Mouse (Mus musculus) midbrain, embryonic 11.5 days (tissue): ENCODE measurements at regions not wholly inside any gene's neighbourhood (a gene's known extent, or its start where the extent isn't known, plus 50 kb on each side); places are given as distances from the start of the nearest gene placed in this dataset.
"Not testable (repeated sequence)": the region's sequence is repeated elsewhere in the genome, so short reads cannot be mapped to it uniquely, and the experiment has no call there.

Experiments
- ATAC-seq: fragments of 200-750 bp; cut with Nextera tagmentation; 2 replicates; pipeline ENCODE4 v1.8.0; 2017; ENCODE audit warnings: moderate TSS enrichment, moderate library complexity; ENCODE audit not compliant: low FRiP score
- DNase-seq: peaks from one replicate; pipeline ENCODE4 v3.0.0; 2015; ENCODE audit warnings: low spot score; ENCODE audit errors: missing footprints
- H3K27ac ChIP-seq: fragments of 300-500 bp; sonication (generic); 2 replicates; pipeline ENCODE4 v1.5.1; 2014; ENCODE audit warnings: low read depth, low read length
- H3K27me3 ChIP-seq: fragments of 300-500 bp; sonication (generic); 2 replicates; pipeline ENCODE4 v1.6.1; 2014; ENCODE audit warnings: mild to moderate bottlenecking, low read length, moderate library complexity, mixed read lengths; ENCODE audit not compliant: control insufficient read depth, insufficient read depth
- H3K36me3 ChIP-seq: fragments of 300-500 bp; sonication (generic); 2 replicates; pipeline ENCODE4 v1.6.1; 2014; ENCODE audit warnings: mild to moderate bottlenecking, low read length, moderate library complexity, mixed read lengths; ENCODE audit not compliant: control insufficient read depth, insufficient read depth
- H3K4me1 ChIP-seq: fragments of 300-500 bp; sonication (generic); 2 replicates; pipeline ENCODE4 v1.6.1; 2014; ENCODE audit warnings: low read length; ENCODE audit not compliant: control insufficient read depth, insufficient read depth
- H3K4me2 ChIP-seq: fragments of 300-500 bp; sonication (generic); 2 replicates; pipeline ENCODE4 v1.6.1; 2014; ENCODE audit warnings: mild to moderate bottlenecking, moderate library complexity
- H3K4me3 ChIP-seq: fragments of 300-500 bp; sonication (generic); 2 replicates; pipeline ENCODE4 v1.5.1; 2014; ENCODE audit warnings: low read depth, low read length
- H3K9ac ChIP-seq: fragments of 300-500 bp; sonication (generic); 2 replicates; pipeline ENCODE4 v1.6.1; 2014; ENCODE audit warnings: low read length
- H3K9me3 ChIP-seq: fragments of 300-500 bp; sonication (generic); 2 replicates; pipeline ENCODE4 v1.6.1; 2016; ENCODE audit warnings: low read length; ENCODE audit not compliant: control insufficient read depth
- WGBS: fragments of 180-500 bp; shearing (Covaris S2); extraction: QIAGEN DNeasy Blood & Tissue Kit; methylation state at CpG from one replicate; pipeline ENCODE4 v1.1.7; 2014; 5-methylcytosine and 5-hydroxymethylcytosine counted together

GRCm38 (mm10) chr1:17450715-17451114 is 695.0 kb downstream of the Crisp4 start:
- no peaks in the 10 kb centered on the region for H3K36me3 ChIP-seq
- no peak overlapping the region for H3K4me2 ChIP-seq
- 68% methylated on average over 1 of the region's 1 CpGs for WGBS
- no peak overlapping the region for H3K27ac ChIP-seq
- no peaks in the 10 kb centered on the region for H3K4me1 ChIP-seq
- DNase-seq (no peak), ATAC-seq (no peak)
- H3K9me3 ChIP-seq, result no peaks in the 10 kb centered on the region
- no peak overlapping the region for H3K9ac ChIP-seq
- H3K27me3 ChIP-seq, result no peaks in the 10 kb centered on the region
- H3K4me3 ChIP-seq, result no peak overlapping the region

DNA sequence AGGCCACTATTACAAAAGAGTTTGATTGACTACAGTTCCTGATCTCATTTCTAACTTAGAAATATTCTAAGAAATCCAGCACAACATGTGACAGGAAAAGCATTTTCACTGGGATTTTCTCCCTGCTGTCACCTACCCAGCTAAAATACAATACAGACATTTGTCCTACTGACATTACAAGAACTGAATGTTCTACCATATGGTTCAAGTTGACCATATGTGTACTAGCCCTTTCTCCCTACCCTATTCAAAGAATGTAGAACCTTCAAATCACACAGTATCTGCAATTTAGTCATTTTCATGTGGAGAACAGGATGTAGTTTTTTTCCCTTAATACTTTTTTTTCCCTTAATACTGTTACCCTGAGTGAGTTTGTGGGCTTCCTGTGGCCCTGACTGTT is 695.4 kb downstream of the Crisp4 start:
- no peaks in the 10 kb centered on the region for H3K27me3 ChIP-seq
- DNase-seq (no peak), ATAC-seq (no peak)
- H3K36me3 ChIP-seq, result no peaks in the 10 kb centered on the region
- H3K4me2 ChIP-seq, result no peak overlapping the region
- H3K4me1 ChIP-seq, result no peaks in the 10 kb centered on the region
- H3K9me3 ChIP-seq, result no peaks in the 10 kb centered on the region
- H3K4me3 ChIP-seq, result no peak overlapping the region
- no peak overlapping the region for H3K27ac ChIP-seq
- no peak overlapping the region for H3K9ac ChIP-seq

DNA sequence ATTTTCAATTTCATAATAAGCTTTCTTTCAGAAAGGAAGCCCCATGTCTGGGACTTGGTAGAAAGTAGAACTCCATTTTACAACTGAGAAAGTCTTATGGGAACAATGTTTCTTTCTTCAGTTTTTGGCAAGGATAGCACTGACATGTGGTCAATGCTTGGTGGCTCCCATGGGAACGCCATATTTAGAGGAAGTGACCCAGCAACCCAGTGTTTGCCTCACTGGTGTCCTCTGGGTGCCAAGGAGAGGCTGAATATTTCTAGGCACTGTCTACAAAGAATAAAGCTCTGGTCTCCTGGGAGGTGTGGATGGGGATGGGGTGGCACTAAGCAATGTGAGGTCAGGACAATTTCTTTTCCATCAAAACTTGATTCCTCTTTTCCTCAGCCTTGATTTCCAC is 696.4 kb downstream of the Crisp4 start:
- no peak overlapping the region for H3K27ac ChIP-seq
- H3K36me3 ChIP-seq, result no peaks in the 10 kb centered on the region
- H3K4me3 ChIP-seq, result no peak overlapping the region
- H3K27me3 ChIP-seq, result no peaks in the 10 kb centered on the region
- no peaks in the 10 kb centered on the region for H3K4me1 ChIP-seq
- ATAC-seq (no peak), DNase-seq (no peak)
- H3K9ac ChIP-seq, result no peak overlapping the region
- H3K9me3 ChIP-seq, result no peaks in the 10 kb centered on the region
- no peak overlapping the region for H3K4me2 ChIP-seq
- WGBS, result 86% methylated on average over 1 of the region's 1 CpGs

GRCm38 (mm10) chr1:17434064-17434463 is 711.6 kb downstream of the Crisp4 start:
- H3K27ac ChIP-seq, H3K9ac ChIP-seq, H3K4me3 ChIP-seq, ATAC-seq, H3K36me3 ChIP-seq, H3K4me2 ChIP-seq, H3K27me3 ChIP-seq, H3K4me1 ChIP-seq, H3K9me3 ChIP-seq, DNase-seq: not testable (repeated sequence)
- WGBS, result 83% methylated on average over 5 of the region's 5 CpGs

- Histone ChIP-seq H3K9ac (no peak overlapping the region), H3K27me3 (no peaks in the 10 kb centered on the region), H3K9me3 (no peaks in the 10 kb centered on the region; the same call in 1 of the 2 replicates), H3K36me3 (no peaks in the 10 kb centered on the region), H3K4me2 (no peak overlapping the region), H3K4me1 (0 out of 2 replicates have a peak, but pooled peaks cover 3% of the 10 kb centered on the region), H3K27ac (no peak overlapping the region), H3K4me3 (no peak overlapping the region)
- ATAC-seq (peak; percentile 84), DNase-seq (no peak)
- WGBS, result 18% methylated on average over 3 of the region's 3 CpGs
Observed at GRCm38 (mm10) chr1:17415958-17416357, 729.7 kb downstream of the Crisp4 start.

DNA sequence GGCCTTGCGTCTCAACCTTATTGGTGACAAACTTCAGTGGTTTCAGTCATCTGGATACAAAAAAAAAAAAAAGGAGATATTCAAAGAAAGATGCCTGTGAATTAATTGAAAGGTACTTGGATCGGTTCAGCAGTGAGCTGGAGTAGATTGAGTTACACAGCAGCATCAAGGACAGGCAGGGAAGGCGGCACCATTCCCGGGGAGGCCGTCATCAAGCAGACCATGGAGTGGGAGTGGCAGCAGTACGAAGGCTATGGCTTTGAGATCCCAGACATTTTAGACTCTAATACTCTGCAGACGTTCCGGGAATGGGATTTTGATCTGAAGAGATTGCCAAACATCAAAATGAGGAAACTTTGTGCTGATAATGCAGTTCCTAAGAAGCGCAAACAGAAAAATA is 750.8 kb downstream of the Crisp4 start:
- H3K9ac ChIP-seq, result no peak overlapping the region
- no peak for ATAC-seq
- 83% methylated on average over 9 of the region's 9 CpGs for WGBS

DNA sequence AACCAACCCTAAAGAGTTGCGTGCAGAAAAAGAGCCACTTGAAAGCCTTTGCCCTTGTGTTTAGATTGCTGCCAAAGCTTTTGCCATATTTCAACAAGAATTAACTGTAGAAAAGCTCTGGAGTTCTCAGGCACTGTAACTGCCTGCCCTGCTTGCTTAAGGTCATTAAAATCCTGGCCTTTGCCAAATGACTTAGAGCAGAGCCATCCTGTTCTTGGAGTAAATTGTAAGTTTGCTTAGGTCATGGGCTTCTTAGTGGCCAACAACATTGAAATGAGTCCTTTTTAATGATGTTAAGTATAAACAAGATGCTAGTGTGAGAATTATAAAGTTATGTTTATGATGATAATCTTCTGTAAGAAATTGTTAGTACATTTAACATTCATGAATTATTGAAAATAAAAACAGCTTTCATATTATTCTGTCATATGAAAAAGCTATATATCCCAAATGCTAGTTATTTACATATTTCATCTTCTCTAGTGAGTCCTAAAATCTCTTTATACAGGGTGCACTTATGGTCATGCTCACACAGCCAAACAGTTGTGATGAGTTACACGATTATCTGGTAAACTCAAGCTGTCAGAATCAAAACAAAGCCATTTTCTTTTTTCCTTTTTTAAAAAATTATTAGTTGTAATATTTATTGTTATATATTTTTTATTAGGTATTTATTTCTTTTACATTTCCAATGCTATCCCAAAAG is 753.4 kb downstream of the Crisp4 start:
- H3K9me3 ChIP-seq, result no peaks in the 10 kb centered on the region
- H3K4me1 ChIP-seq, result no peaks in the 10 kb centered on the region
- DNase-seq, result no peak
- no peaks in the 10 kb centered on the region for H3K27me3 ChIP-seq
- WGBS, result 83% methylated on average over 2 of the region's 2 CpGs
- no peak overlapping the region for H3K9ac ChIP-seq
- no peak overlapping the region for H3K27ac ChIP-seq
- no peak overlapping the region for H3K4me2 ChIP-seq
- no peaks in the 10 kb centered on the region for H3K36me3 ChIP-seq
- H3K4me3 ChIP-seq, result no peak overlapping the region
- no peak for ATAC-seq

More for the DNA sequence above, 750.8 kb downstream of the Crisp4 start:
- Histone ChIP-seq H3K27me3 (no peaks in the 10 kb centered on the region), H3K9me3 (no peaks in the 10 kb centered on the region), H3K4me2 (no peak overlapping the region), H3K4me1 (no peaks in the 10 kb centered on the region), H3K4me3 (no peak overlapping the region), H3K27ac (no peak overlapping the region), H3K36me3 (no peaks in the 10 kb centered on the region)
- DNase-seq, result no peak

DNA sequence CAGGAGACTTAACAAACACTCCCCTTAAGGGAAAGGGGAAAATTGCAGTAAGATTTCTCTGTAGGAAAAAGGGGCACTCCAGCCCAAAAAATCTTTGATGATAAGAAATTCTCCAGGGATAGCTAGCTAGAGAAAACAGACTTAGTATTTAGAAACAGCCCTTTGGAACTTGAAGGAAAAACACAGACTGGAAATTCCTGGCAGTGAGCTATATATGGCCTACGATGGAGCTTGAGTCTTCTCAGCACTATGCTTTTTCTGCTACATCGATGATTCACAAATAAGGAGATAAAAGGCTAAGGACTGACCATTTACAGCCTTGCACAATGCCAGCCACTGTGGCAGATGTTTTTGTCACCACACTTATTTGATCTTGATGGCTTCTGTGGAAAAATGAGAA is 768.1 kb downstream of the Crisp4 start:
- Histone ChIP-seq H3K27ac (no peak overlapping the region), H3K9me3 (no peaks in the 10 kb centered on the region), H3K4me2 (no peak overlapping the region), H3K36me3 (no peaks in the 10 kb centered on the region), H3K4me3 (no peak overlapping the region), H3K4me1 (no peaks in the 10 kb centered on the region), H3K9ac (no peak overlapping the region), H3K27me3 (no peaks in the 10 kb centered on the region)
- ATAC-seq, result no peak
- 78% methylated on average over 2 of the region's 2 CpGs for WGBS
- no peak for DNase-seq

GRCm38 (mm10) chr1:17348271-17348670 is 797.4 kb downstream of the Crisp4 start:
- H3K36me3 ChIP-seq, result no peaks in the 10 kb centered on the region
- no peak overlapping the region for H3K9ac ChIP-seq
- no peaks in the 10 kb centered on the region for H3K9me3 ChIP-seq
- no peaks in the 10 kb centered on the region for H3K4me1 ChIP-seq
- H3K27me3 ChIP-seq, result no peaks in the 10 kb centered on the region
- ATAC-seq (no peak), DNase-seq (no peak)
- H3K27ac ChIP-seq, result no peak overlapping the region
- 92% methylated on average over 1 of the region's 1 CpGs for WGBS
- H3K4me3 ChIP-seq, result no peak overlapping the region
- no peak overlapping the region for H3K4me2 ChIP-seq
